Mouse (Mus musculus) cerebellum, adult 18-20 months (tissue): ENCODE results near the gene Chm.
"Not testable (repeated sequence)": the region's sequence is repeated elsewhere in the genome, so short reads cannot be mapped to it uniquely, and the experiment has no call there.

Experiments
- DNase-seq, 2 experiments: peaks; one replicate each; pipeline ENCODE4 v3.0.0; 2021

The Chm gene

DNA sequence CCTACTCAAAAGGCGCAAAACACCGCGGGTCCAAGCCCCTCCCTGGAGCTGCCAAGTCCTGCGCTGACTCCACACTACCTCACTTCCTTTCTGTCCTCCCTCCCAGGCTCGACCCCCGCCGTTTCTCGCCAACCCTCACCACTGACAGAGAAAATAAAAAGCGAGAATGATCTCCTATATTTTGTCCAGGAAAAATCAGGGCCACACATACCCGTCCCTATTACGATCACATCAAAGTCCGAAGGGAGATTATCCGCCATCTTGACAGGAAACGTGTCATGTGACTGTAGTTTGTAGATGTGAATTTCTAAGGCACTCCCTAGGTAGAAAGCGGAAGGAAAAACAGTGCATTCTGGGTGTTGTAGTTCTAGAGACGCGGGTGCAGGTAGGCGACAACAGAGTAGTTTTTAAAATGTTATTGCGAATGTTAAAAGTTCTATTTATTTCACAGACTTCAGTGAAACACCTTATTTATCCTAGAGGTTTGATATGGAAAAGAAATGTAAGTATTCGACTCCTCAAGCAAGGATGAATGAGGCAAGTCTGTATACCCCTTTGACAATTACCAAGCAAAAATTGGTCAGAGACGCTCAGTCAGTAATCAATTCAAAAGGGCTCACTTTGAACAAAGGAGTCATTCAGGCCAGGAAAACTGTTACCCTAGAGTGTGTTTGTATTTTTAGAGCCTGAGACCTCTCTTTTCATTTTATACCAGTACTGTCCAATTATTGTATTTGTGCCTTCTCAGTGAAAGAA lies at the start of gene Chm:
TSS of gene Chm (minus strand) at position 288 of the 756 bp plus-strand sequence.
- peak; percentile 56 to 66 for DNase-seq

DNA sequence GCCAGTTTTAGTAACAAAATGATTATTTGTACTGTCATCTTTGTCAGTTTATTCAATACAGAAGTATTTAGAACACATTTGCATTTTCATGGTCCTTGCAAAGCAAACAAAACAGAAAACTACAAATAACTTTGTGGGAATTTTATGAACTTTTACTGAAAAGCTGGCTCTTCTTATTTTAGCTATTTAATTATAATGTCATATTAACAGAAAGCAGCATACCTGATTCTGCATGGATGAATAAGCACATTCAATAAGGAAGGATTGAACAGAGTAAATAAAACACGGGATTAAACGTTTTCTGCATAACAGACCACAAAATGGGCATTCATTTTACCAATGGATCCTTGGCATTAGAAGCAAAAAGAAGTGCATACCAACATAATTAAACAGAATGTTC lies 8.6 kb upstream of the Chm start:
- no peak for DNase-seq

DNA sequence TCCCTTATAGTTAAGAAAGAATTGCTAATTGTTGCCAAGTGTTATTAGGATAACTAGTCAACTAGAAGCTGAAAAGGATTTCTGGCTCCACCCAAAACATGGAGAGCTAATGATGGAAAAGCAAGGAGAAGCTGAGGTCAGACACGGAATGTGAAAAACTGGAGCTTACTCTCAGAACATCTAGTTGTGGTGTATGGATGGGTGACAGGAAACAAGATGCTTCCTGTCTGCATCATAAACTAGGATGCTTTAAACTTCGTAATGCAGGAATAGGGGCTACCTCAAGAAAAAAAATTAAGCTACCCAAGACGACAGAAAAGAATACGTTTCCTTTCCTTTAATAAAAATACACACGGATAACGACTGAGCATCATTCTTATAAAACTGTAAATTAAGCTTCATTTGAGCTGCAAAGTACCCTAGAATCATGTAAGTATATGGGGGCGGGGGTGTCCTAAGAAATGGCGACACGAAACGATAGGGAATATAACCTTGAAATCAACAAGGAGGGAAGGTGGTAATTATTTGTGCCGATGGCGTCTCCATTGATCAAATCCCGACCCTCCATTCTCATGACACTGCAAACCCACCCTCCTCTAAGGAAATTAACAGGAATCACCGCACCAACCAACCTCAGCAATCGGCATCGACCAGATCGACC lies 618 bp downstream of the Chm start:
- no peak for DNase-seq

DNA sequence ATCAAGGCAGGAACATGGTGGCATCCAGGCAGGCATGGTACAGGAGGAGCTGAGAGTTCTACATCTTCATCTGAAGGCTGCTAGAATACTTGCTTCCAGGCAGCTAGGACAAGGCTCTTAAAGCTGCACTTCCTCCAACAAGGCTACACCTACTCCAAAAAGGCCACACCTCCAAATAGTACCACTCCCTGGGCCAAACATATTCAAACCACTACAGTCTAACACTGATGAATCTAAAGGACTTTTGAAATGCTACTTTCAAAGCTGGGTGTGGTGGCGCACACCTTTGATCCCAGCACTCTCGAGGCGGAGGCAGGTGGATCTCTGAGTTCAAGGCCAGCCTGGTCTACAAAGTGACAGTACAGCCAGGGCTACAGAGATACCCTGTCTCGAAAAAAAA lies 4.5 kb downstream of the Chm start:
- DNase-seq = not testable (repeated sequence)

DNA sequence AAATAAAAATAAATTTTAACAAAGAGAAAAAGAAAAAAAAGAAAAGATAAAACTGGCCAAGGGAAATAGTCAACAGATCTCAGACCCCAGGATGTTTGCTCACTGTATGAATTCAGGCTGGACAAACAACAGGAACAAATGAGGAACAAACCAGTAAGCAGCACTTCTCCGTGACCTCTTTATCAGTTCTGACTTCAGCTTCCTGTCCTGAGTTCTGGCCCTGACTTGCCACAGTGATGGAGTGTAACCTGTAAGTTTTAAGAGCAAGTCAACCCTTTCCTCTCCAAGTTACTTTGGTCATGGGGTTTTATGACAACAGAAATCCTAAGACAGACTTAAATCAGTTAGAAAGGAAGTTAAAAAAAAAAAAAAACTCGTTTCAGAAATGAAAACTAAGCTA lies 12.6 kb downstream of the Chm start:
- no peak for DNase-seq

DNA sequence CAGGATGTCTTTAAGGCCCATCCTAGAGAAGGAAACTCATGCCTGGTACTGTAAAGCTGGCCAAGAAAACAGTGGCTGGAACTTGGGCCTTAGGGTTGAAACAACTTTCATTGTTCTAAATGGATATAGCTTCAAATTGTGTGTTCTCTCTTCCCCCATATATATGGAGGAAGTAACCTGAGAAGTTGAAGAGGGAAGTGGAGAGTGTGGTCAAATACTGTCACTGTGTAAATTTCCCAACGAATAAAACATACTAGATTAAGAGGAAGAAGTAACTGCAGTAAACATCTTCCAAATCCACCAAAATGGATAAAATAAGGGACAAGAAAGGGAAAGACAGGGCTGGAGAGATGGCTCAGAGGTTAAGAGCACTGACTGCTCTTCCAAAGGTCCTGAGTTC lies 13.0 kb downstream of the Chm start:
- DNase-seq = no peak

DNA sequence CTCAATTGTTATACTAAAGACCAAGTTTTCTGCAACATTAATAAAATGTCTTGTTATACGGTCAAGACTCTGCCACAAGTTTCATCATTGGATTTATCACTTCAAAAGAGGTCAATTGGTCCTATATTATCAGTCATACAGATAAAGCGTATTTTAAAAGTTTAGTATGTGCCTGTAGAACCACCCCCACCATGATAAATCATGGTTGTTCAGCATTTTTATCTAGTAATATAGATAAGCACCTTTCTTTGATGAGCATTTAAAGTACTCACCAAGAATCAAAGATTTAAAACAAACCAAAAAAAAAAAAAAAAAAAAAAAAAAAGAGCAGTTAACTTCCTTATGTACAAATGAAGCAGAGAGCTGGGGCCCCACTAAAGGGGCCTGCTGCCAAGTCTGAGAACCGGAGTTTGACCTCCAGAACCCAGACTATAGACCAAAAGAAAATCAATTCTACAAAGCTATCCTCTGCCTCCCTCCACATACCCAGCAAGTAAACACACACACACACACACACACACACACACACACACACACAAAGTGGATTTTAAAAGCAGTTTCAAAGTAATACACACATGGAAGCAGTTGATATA lies 25.0 kb downstream of the Chm start:
- DNase-seq = no peak

DNA sequence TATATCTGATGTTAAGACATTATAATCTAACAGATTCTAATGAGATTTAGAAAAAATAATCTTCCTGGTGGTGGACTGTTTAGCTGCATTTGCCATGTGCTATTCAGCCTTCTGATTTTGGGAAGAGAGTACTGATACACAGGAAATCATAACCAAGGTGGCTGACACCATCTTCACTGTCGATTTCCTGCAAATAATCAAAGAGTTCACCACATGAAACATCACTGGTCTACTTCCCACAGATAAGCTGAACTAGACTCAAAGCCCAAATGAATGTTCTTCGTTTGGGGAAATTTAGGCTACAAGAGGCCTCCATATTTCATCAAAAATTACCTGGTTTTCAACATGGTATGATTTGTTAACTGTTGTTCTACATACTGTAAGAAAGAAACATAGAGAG lies 101.1 kb downstream of the Chm start:
- no peak for DNase-seq

DNA sequence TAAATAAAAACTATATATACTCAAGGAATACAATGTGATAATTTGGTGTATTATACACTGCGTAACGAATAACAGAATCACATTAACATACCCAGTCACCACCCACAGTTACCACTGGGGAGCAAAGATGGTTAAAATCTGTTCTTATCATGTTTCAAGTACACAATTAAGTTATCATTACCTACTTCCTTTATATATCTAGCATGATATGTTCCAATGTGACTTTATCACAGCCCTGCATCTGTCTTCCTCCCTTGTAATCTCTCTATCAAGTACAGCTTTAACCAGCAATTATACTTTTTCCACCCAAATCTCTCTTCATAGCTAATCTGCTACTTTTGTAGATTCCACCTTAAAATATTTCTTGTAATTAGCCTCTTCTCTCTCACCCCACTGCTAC lies 109.3 kb downstream of the Chm start:
- DNase-seq = no peak

DNA sequence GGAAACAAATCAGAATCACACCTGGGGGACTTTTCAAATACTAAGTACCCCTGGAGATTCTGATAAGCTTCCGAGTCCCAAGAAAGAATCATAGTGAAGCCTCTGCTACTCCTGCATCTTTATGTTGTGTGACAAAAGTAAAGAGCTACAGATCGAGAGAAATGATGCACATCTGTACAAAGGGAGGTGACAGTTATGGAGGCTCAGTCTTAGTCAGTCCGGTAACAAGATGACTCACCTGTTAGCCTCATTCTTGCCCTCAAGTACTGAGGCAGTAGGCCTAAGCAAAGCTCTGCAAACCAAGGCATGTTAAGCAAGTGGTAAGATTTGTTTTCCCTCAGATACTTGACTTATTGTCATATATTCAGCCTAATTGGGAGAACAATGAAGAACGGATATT lies 110.5 kb downstream of the Chm start:
- no peak for DNase-seq

DNA sequence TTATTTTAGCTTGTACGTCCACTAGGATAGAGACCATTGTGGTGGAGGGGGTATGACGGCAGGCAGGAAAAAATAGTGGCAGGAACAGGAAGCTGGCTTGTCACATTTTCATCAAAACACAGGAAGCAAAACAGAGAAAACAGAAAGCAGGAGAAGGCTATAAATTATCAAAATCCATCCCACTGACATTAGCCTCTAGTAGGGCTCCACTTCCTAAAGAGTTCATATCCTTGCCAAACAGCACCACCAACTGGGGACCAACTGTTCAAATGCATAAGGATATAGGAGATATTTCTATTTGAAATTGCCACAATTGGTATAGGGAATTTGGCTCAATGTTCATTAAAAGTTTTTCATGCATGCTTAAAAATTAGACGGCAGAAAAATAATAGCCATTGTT lies 181.7 kb downstream of the Chm start:
- no peak for DNase-seq

DNA sequence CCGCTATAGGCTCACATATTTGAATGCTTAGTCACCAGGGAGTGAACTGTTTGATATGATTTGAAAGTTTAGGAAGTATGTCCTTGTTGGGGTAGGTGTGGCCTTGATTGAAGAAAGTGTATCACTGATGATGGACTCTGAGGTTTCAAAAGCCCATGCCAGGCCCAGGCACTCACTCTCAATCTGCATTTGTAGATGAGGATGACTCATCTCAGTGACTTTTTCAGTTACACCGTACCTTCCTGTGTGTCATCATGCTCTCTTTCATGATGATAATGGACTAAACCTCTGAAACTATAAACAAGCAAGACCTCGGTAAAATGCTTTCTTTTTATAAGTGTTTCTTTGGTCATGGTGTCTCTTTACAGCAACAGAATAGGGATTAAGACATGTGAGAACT lies 183.1 kb downstream of the Chm start:
- no peak for DNase-seq
